Mouse (Mus musculus) cerebellum, postnatal 25 days (tissue): ENCODE measurements around the gene Zc3h7b.
"Not testable (repeated sequence)": the region's sequence is repeated elsewhere in the genome, so short reads cannot be mapped to it uniquely, and the experiment has no call there.

ENCODE experiments used
- DNase-seq, 2 experiments: peaks; one replicate each; pipeline ENCODE4 v3.0.0; 2021; ENCODE audit warnings: mixed read lengths in 2 of 2

The Zc3h7b gene

DNA sequence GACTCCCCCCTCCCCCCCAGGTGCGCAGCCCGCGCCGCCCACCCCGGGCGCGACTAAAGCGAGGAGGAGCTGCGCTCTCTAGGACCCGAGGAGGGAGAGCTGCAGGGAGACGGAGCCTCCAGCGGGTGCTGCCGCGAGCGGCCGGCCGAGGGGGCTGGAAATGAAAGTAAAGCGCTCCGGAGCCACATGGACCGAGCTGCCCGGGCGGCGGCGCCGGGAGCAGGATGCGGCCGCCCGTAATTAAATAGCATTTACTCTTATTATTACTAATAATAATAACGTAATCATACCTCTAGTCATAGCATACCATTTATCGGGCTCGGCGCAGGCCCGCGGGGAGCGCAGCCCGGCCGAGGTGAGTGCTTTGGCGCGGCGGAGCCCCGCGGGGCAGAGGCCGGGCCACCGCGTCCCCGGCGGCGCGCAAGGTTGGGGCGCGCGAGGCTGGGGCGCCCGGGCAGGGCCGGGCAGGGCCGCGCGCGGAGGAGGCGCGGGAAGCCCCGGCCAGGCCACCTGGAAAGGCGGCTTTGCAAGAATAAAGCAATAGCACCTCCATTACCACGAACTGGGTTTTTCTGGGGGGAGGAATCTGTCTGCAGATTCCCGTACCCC is at the start of gene Zc3h7b, which contains the start of gene Rangap1:
Gene Zc3h7b (plus strand): TSS at position 66 of the 609 bp plus-strand sequence.
Gene Rangap1 (minus strand): TSS at position 539 of the 609 bp plus-strand sequence.
- DNase-seq, result peak; percentile 82 to 84

DNA sequence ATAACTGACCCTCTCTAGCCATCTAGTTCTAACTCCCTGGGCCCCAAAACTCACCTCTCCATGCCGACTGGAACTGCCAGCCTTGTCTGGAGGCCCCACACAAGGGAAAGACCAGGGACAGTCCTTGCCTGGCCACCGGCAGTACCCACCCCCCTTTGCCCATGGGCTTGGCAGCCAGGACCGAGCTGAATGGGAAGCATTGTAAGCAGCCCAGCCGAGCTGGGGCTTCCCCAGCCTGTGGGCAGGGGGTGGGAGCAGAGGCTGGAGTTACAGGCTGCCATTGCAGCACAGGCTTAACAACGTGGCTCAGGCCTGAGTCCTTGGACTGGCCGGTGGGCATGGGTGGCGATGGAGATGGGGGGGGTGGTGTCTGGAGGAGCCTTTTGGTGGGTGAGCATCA is 47.7 kb upstream of the Zc3h7b start, which contains the start of gene Chadl:
Gene Chadl (minus strand): TSS at position 113 of the 400 bp plus-strand sequence.
- peak in 1 of 2 experiments; percentile 35 for DNase-seq

DNA sequence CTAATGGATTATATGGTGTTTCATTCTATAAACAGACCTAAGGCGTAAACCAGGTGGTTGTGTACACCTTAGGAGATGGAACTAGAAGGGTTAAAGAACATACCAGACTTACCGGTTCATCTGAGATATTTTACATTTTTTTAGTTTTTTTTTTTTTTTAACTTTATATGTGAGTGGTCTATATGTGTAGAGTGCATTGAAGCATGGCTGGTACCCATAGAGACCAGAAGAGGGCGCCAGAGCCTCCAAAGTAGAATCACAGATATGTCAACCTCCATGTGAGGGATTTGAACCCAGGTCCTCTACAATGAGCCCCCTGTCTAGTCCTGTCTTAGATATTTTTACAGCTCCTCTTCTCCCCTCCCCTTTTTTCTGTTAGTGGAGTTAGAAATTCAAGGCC is 47.0 kb upstream of the Zc3h7b start:
- DNase-seq, result peak; percentile 40 to 66

DNA sequence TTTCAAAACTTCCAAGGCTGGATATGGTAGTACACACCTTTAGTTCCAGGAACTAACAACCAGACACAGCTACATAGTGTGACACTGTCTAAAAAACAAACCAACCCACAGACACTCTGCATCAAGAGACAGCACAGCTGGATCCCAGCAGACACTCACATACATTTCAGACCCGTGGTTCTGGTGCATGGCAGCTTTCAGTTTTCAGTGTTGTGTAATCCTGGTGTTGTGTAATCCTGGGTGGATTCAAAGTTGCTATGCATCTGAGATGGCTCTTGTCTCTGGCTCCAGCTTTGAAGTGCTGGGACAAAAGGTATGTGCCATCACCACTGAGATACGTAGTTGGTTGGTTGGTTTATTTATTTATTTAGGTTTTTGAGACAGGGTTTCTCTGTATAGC is 46.3 kb upstream of the Zc3h7b start:
- no peak for DNase-seq

DNA sequence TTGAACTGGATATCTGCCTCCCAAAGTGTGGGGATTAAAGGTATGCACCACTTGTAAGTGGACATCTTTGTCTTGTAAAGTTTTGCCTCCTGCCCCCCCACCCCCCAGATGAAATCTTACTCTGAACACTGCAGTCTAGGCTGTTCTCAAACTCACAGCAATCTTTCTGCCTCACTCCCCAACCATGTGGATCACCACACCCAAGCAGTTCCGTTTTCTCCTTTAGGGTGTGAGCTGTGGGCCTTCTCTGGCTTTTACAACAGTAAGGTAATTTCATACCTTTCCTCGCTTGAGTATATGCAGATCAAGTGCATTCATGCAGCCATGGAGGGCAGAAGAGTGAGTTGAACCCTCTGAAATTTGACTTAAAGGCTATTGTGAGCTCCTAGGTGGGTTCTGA is 44.7 kb upstream of the Zc3h7b start:
- no peak for DNase-seq

DNA sequence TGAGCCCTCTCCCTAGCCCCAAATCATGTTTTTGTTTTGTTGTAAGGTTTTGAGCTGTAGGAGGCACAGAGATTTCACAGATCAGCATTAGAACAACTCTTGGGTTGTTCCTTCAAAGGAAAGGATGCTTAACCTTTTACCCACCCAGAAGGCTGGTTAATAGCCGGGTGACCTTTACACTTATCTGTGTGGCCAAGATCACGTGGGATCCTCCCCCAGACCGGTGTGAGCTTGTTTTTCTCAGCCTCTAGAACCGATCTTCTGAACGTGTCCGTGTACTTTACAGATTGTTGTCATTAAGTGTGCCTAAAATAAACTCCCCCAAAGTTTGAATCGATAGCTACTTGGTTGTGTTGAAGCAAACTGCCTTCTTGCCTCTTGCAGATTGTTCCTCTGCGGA is 44.3 kb upstream of the Zc3h7b start:
- no peak for DNase-seq

DNA sequence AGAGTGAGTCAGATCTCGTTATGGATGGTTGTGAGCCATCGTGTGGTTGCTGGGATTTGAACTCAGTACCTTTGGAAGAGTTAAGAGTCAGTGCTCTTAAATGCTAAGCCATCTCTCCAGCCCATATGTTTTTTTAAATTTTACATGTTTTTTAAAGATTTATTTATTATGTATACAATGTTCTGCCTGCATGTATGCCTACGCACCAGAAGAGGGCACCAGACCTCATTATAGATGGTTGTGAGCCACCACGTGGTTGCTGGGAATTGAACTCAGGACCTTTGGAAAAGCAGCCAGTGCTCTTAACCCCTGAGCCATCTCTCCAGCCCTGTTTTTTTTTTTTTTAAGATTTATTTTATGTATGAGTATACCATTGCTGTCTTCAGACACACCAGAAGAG is 43.5 kb upstream of the Zc3h7b start:
- DNase-seq, result not testable (repeated sequence)

DNA sequence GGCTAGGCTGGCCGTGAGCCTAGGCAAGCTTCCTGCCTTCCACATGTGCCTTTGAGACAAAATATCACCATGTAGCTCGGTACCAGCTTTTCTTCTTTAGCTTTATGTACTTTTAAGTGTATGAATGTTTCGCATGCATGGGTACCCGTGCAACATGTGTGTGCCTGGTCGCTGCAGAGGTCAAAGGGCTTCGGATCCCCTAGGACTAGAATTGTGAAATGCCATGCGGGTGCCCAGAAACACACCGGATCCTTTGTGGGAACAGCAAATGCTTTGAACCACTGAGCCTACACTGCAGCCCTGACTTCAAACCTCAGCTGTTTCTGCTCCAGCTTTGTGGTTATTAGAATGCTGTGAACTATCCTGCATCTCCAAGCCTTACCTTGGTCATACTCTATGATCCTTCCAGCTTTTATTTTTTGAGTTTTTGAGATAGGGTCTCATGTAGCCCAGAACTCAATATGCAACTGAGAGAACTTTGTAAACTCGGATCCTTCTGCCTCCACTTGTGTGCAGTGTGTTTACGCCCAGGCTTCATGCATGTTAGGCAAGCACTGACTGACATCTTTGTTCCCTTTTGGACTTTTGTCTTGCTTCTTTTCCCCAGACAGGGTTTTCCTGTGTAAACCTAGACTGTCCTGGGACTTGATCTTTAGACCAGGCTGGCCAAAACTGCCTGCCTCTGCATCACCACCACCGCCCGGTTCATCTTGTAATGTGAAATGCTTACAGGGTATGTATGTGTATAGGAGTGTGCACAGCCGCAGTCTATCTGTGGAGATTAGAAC is 42.4 kb upstream of the Zc3h7b start:
- DNase-seq, result no peak

DNA sequence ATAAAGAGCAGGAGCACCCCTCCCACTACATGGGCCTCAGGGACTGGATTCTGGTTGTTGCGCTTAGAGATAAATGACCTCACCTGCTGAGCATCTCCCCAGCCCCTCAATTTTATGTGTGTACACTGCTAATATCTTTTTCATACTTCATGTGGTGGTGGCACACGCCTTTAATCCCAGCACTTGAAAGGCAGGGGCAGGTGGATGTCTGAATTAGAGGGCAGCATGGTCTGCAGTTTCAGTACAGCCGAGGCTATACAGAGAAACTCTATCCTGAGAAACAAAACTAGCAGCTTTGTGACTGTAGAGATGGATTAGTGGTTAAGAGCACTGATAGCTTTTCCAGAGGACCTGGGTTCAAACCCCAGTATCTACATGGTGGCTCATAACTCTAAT is 41.8 kb upstream of the Zc3h7b start:
- no peak for DNase-seq

DNA sequence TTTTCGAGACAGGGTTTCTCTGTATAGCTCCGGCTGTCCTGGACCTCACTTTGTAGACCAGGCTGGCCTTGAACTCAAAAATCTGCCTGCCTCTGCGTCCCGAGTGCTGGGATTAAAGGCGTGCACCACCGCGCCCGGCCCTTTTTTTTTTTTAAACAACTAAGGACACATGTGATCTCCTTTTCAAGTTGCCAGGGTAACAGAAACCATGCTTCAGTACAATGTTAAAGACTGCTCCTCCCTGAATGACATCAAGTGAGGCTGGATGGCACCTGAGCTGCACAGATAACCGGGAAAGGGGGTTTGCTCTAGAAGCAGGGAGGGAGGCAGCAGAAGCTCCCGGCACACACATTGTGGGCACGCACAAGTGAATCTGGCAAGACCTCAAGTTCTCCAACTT is 35.9 kb upstream of the Zc3h7b start:
- DNase-seq, result no peak

DNA sequence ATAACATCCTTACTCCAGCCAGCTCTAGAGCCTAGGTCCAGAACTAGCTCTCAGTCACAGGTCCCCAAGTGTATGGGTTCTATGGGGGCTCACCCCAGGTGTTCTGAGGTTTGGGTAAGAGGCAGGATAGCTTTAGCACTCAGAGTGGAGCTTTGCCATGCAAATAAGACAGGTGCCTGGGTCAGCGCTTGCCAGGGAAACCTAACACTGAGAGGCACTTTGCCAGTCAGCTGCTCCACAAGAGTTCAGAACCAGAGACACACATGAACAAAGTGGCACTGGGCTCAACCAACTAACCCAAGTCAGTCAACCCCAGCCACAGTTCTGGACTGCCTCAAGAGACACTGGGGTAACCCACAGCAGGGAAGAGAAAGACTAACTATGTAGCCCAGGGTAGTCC is 35.2 kb upstream of the Zc3h7b start:
- DNase-seq, result no peak

DNA sequence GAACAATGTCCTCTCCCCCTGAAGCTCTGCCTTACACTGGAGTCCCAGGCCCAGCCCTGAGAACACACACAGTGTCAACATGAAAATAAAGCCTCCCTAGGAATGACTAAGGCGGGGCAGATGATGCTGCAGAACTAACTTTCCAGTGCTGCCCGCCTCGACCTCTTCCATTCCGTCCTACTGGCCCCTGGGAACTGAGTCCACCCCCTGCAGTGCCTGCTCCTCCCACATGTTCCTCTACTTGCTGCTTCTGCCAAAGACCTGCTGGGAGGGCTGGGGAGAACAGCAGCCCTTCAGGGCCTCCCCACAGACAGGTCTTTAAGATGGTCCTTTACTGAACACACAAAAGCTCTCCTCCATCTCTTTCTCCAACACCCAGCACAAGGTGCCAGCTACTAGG is 34.1 kb upstream of the Zc3h7b start:
- DNase-seq, result no peak

DNA sequence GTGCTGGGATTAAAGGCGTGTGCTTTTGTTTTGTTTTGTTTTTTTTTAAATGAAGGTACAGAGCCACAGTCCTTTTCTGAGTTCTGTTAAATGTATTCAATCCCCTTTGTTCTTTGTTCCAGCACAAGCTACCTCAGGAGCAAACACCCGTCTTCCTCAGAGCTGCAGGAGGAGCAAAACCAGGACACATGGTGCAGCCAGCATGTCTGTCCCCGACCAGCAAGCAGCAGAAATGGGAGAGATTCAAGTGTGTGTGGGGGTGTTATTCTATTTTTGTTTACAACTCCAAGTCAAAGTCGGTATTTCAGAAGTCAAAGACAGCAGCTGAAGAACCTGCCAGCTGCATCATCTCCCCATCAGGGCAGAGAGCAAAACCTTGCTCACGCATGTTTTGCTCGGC is 31.1 kb upstream of the Zc3h7b start:
- DNase-seq, result no peak

DNA sequence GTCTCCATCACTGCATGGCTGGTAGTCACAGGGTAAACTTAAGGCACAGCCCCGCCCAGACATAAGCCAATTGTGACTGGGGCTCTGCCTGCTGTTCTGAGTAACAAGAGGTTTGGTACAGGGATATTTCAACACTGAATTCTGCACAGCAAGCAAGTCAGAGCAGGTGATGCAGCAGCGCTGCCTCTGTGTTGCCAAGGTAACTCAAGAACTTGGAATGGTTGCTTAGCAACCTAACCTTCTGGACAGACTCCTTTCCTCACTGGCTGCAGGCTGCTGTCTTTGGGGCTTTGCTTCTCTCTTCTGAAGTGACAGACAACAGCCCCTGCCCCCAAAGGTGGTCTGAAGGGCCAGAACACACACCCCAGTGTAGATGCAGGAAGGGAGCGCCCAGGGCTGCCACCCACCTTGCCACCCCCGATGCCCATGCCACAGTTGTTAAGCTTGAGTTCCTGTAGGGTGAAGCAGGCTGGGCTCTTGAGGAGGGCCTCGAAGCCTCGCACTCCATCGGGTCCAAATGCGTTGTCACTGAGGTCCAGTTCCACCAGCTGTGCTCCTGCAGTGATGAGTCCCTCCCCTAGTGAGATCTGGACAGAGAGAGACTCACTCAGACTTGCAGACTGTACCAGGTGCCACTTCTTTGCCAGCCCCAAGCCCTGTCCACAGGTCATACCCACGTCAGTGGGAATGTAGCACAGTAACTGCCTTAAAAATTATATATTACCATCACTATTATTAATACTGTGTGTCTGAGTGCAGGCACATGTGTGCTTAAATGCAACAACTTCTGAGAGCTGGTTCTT is 26.3 kb upstream of the Zc3h7b start:
- DNase-seq, result no peak

DNA sequence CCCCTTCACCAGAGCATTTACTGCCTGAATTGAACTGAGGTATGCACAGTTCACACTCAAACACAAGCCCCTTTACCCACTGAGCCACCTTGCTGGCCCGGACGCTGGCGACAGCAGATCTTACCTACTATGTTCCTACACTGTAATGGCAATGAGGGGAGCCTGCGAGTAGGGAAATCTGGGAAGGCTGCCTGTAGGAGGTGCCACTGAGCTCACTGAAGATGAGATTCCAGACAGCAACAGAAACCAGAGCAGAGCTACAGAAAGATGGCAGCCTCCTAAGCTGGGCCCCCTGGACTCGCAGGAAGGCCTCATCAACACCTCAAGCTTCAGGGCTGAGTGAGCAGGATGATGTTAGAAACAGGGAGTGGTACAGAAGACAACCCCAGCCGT is 25.7 kb upstream of the Zc3h7b start:
- no peak for DNase-seq

DNA sequence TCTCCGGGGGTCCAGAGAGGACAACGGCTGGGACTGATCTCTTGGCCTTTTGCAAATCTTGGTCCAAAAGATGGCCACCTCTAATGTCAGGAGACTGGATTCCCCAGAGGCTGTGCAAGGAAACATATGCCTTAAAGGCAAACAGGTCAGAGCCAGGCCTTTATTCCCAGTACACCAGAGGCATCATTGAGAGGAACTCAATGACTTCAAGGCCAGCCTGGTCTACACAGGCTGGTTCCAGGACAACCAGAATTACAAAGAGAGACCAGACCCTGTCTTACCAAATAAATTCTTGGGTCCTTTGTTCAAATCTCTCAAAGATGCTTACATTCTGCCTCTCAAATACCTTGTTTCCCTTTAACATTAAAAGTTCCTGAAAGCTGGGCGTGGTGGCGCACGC is 22.5 kb upstream of the Zc3h7b start:
- no peak for DNase-seq

DNA sequence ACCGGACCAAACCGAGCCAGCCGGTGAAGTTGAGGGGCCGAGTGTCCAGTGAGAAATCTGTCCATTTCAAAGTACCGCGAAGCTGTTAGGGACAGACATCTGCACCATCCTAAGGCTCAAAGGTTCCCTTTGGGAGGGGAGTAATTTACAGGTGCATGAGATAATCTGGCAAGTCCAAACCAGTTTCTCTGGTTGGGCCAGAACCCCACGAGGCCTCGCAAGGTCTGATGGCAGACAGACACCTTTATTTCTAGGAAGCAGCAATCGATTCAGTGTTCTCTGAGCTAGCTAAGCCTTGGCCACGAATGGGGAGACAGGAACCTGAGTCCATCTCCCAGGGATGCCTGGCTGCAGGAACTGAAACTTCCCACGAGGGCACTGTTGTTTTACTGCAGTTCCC is 21.2 kb upstream of the Zc3h7b start:
- DNase-seq, result no peak

DNA sequence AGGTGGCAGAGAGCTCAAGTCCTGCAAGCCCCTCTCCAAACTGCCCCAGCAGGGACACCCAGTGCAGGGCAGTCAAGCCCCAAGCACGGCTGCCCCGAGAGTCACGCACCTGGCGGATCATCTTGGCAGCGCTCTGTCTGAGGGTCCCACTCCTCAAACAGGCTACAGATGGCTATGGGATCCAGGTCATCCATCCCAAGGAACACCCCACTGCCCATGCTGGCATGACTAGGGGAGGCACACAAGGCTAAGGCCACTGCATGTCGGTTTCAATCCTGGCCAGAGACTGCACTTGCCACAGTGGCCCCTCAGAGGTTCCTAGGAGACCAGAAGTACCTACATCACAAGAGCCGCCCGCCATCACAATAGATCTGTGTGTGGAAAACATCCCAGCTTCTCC is 18.9 kb upstream of the Zc3h7b start:
- no peak for DNase-seq

DNA sequence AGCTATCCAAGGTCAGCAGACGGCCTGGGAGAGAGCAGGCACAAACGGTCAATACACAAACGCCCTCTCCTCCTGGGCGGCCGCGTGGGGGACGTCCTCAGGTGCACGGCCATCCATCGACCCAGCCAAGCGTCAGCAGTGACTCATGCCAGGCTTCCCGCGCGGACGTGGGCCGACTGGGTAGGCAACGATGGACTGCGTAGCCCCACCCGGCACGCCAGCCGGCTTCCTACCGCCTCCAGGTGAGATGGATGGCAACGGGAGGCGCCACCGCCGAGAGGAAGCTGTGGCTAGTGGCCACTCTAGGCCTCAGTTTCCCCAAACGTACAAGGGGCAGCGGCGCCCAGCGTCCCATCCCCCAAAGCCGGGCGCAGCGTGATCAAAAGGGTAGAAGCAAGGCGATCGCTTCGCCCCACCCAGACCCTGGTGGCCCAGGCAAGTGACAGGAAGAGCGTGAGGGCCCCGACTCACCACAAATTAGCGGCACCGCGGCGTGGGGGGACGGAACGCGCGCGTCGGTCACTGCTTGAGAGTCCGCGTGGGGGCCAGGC is 15.5 kb upstream of the Zc3h7b start:
- peak; percentile 51 to 73 for DNase-seq

DNA sequence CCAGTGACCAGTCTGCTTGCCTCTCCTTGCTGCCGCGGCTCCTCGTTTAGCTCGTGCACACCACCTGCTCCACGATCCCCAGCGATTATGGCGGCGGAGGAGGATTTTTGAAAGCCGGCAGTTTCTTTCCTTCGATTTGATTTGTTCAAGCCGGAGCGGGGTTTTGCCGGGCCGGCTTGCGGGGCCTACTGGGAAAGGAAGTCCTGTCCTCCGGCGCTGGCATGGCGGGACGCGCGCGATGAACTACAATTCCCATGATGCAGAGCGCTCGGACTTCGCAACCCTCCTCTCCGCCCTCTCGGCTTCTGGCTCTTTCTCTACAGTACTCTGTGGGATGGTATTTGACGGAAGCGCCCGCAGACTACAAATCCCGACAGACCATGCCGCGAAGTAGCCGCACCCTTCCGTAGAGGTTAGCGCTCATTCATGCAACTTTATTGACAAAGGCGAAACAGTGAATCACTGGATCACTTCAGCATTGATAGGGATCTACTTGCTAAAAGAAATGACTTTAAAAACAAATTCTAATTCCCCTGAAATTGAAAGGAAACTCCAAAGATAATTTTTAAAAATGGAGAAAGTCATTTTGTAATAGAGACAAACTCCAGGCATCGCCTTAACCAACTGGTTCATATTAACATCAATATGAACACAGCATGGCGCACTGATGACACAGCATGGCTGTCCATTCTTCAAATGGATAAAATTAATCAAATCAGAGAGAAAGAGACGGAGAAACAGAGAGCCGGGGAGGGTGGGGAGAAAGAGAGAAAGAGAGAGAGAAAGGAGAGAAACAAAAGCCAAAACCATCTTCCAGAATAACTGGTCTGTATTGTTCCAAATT is 14.8 kb upstream of the Zc3h7b start:
- peak; percentile 97 to 98 for DNase-seq

DNA sequence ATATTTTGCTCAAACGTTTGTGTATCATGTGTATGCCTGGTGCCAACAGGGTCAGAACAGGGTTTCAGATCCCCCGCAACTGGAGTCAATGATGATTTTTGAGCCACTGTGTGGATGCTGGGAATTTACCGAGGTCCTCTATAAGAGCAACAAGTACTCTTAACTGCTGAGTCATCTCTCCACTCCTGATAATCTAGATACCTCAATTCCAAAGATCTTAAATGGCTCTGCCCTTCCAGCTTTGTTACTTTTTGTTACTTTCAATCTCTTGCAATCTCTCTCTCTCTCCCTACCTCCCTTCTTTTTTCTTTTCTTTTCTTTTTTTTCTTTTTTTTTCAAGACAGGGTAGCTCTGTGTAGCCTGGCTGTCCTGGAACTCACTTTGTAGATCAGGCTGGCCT is 9.8 kb upstream of the Zc3h7b start:
- DNase-seq, result no peak

DNA sequence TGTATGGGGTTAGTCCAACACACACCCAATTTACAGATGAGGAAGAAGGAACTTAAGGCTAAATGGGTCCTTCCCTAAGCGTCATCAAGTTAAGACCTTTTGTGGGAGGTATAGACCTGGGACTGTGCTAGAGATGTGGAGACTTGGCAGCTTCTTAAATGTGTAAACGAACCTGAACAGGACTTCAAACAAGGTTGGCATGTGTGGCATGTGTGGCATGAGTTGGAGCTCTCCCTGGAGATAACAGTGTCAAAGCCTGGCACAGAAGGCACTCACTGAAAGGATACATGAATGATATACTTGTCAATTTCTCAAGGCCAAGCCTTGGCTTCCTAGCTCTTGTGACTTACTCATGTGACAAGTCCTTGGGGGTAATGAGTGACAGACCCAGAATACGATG is 5.6 kb upstream of the Zc3h7b start:
- no peak for DNase-seq
